Mouse (Mus musculus): ENCODE measurements around the gene Cdh11. TPM values are rescaled to one million over a fixed set of nuclear protein-coding genes. Genes with fewer than 3 reads are reported as not detected.
A peak's percentile ranks its signal among the peaks of the same experiment; 100 is the strongest.

Gene Cdh11
- polyA plus RNA-seq, 1 experiment from 2014 or later, result 200 TPM

DNA sequence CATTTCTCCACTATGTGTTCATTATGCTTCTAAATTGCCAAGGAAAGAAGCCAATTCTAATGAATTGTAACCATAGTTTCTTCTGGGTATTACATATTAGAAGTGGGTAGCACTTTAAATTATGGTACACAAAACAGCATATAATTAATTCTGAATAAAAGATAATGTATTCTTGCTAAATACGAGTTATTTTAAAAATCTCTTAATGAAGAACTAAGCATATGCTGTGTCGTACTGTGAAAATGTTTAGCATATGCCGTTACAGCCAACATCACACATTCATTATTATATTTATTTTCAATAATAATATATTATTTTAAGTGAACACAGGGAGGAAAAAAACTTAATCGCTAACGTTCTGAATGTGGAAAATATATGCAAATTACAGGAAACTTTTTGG lies 31.6 kb downstream of the Cdh11 start:
- no peak overlapping the region for H3K4me2 ChIP-seq
- 89% methylated on average over 5 of the region's 5 CpGs for WGBS
- no peak overlapping the region for H3K4me3 ChIP-seq (replicated peaks)
- H3K27ac ChIP-seq, result no peak overlapping the region
- no peaks in the 10 kb centered on the region for H3K27me3 ChIP-seq
- no peak overlapping the region for H3K9ac ChIP-seq (replicated peaks)
- no peaks in the 10 kb centered on the region for H3K9me3 ChIP-seq
- H3K4me1 ChIP-seq (replicated peaks), result peaks cover 2% of the 10 kb centered on the region; the same call in 1 of the 2 replicates
- H3K36me3 ChIP-seq, result peaks cover 54% of the 10 kb centered on the region
- no peak for ATAC-seq (ENCODE audit: insufficient number of reproducible peaks, insufficient read depth, low FRiP score, low TSS enrichment, low read depth)

DNA sequence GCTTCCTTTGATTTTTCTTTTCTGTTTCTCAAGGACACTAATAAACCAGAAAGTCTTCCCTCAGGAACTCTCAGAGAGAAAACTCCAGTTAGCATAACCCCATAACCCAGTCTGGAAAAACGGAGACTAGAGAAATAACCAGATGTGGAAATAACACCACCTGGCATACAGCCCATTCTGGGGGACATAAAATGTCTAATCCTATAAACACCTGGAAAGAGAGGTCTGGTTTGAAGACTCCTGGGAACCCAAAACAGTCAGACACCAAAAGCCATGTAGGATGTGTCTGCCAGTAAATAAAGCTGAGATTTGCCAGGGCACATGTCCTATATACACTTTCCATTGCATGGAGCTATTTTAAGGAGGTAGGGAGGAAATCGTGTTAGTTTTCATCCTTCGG lies 42.5 kb downstream of the Cdh11 start:
- no peak overlapping the region for H3K4me3 ChIP-seq (replicated peaks)
- no peaks in the 10 kb centered on the region for H3K27me3 ChIP-seq
- H3K36me3 ChIP-seq, result peaks cover 30% of the 10 kb centered on the region
- no peaks in the 10 kb centered on the region for H3K9me3 ChIP-seq
- WGBS, result 34% methylated on average over 3 of the region's 3 CpGs
- no peak overlapping the region for H3K9ac ChIP-seq (replicated peaks)
- ATAC-seq (ENCODE audit: insufficient number of reproducible peaks, insufficient read depth, low FRiP score, low TSS enrichment, low read depth), result peak; percentile 88
- no peak overlapping the region for H3K27ac ChIP-seq
- H3K4me2 ChIP-seq, result no peak overlapping the region
- H3K4me1 ChIP-seq (replicated peaks), result peaks cover 55% of the 10 kb centered on the region

DNA sequence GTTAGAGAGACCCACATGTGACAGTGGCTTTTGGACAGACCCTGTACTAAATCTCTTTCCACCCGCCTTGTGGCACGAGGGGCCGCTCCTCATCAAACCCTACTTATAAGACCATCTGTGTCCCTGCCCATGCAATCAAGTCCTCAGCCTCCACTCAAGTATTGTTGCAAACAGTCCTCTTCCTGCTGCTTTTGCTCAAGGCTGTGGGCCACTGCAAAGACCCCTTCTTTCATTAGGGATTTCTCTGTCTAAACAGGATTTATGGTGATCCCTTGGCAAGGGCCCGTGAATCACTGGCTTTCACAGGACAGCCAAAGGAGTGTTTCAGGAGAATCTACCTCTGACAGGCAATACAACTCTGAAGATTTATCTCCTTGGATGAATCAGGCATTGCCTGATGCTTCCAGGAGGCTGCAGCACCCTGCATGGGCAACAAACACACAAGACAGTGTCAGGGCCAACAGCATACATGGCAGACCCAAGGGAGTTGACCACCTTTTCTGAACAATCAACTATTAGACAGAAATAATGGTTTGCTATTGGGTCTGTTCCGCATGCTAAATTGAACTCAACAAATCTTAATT lies 43.3 kb downstream of the Cdh11 start:
- ATAC-seq (ENCODE audit: insufficient number of reproducible peaks, insufficient read depth, low FRiP score, low TSS enrichment, low read depth), result no peak
- Histone ChIP-seq H3K36me3 (peaks cover 35% of the 10 kb centered on the region), H3K4me3 (replicated peaks) (no peak overlapping the region), H3K4me1 (replicated peaks) (peaks cover 58% of the 10 kb centered on the region), H3K27ac (peak overlapping the region; percentile 53), H3K9ac (replicated peaks) (no peak overlapping the region), H3K27me3 (no peaks in the 10 kb centered on the region), H3K9me3 (no peaks in the 10 kb centered on the region), H3K4me2 (peak overlapping the region; percentile 9; the same call in 1 of the 2 replicates)
- 46% methylated on average over 5 of the region's 5 CpGs for WGBS

DNA sequence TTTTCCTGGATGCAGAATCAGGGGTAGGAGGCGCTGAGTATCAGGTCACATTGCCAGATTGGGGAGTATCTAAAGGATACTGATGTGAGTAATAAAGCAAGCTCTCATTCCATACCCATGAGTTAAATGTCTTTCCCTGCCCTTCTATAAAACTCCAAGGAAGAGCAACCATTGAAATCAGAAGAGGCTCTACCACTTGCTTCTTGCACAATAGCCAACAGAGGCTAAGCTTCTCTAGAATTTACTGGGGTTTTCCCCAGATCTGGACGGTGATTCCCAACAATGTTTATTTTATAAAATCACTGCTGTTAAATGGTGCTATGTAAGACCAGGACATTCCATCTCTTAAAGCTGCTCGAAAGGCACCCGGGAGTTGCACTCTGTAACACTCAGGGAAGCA lies 44.5 kb downstream of the Cdh11 start:
- H3K27ac ChIP-seq, result no peak overlapping the region
- no peaks in the 10 kb centered on the region for H3K27me3 ChIP-seq
- no peak for ATAC-seq (ENCODE audit: insufficient number of reproducible peaks, insufficient read depth, low FRiP score, low TSS enrichment, low read depth)
- H3K9ac ChIP-seq (replicated peaks), result no peak overlapping the region
- 75% methylated on average over 4 of the region's 4 CpGs for WGBS
- peaks cover 66% of the 10 kb centered on the region for H3K4me1 ChIP-seq (replicated peaks)
- no peak overlapping the region for H3K4me3 ChIP-seq (replicated peaks)
- H3K4me2 ChIP-seq, result no peak overlapping the region
- peaks cover 35% of the 10 kb centered on the region for H3K36me3 ChIP-seq
- H3K9me3 ChIP-seq, result no peaks in the 10 kb centered on the region

DNA sequence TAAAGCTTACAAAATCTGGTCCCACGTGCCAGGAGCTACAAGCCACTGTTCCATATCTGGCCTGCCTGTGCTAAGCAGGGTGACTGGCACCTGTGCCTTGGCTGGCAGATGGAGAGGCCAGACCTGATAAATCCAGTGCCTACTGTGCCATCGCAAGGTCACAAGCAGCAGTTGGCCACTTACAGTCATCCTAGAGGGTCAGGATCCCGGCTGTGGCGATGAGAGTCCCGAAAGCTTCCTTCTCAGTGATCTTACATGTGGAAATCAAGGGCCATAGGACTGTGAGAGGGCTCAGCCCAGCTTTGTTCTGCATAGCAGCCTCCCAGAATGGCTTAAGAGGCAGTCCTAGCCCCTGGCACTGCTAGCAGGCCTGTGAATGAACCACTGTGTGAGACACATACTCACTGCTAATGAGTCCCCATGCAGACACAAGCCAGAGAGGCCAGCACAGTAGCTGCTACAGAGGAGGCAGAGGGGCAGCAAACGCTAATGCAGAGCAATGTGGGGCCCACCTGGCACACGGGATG lies 46.4 kb downstream of the Cdh11 start:
- Histone ChIP-seq H3K4me1 (replicated peaks) (peaks cover 55% of the 10 kb centered on the region), H3K4me2 (no peak overlapping the region), H3K27me3 (no peaks in the 10 kb centered on the region), H3K27ac (no peak overlapping the region), H3K9ac (replicated peaks) (no peak overlapping the region), H3K36me3 (peaks cover 46% of the 10 kb centered on the region), H3K9me3 (no peaks in the 10 kb centered on the region), H3K4me3 (replicated peaks) (no peak overlapping the region)
- no peak for ATAC-seq (ENCODE audit: insufficient number of reproducible peaks, insufficient read depth, low FRiP score, low TSS enrichment, low read depth)
- WGBS, result 86% methylated on average over 7 of the region's 7 CpGs

DNA sequence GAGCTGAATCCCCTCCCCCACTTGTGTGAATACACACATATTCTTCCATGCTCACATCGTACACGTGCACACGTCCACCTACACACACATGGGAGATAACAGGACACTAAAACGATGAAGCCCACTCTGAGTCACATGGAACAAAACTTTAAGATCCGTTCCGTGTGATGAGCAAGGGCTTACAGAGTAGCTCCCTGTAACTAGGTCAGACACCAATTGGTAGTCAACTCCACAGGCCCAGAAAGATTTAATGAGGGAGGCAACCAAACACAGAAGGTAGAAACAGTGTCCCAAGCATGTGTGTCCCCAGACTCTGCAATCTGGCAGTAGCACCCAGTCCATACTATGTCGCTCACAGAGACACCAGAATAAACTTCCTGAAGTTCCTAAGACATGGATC lies 47.0 kb downstream of the Cdh11 start:
- Histone ChIP-seq H3K27me3 (no peaks in the 10 kb centered on the region), H3K4me2 (no peak overlapping the region), H3K9ac (replicated peaks) (no peak overlapping the region), H3K4me3 (replicated peaks) (no peak overlapping the region), H3K9me3 (no peaks in the 10 kb centered on the region), H3K36me3 (peaks cover 51% of the 10 kb centered on the region), H3K27ac (no peak overlapping the region), H3K4me1 (replicated peaks) (peaks cover 51% of the 10 kb centered on the region)
- no peak; the same call in 1 of the 2 replicates for ATAC-seq (ENCODE audit: insufficient number of reproducible peaks, insufficient read depth, low FRiP score, low TSS enrichment, low read depth)
- WGBS, result 92% methylated on average over 7 of the region's 7 CpGs

DNA sequence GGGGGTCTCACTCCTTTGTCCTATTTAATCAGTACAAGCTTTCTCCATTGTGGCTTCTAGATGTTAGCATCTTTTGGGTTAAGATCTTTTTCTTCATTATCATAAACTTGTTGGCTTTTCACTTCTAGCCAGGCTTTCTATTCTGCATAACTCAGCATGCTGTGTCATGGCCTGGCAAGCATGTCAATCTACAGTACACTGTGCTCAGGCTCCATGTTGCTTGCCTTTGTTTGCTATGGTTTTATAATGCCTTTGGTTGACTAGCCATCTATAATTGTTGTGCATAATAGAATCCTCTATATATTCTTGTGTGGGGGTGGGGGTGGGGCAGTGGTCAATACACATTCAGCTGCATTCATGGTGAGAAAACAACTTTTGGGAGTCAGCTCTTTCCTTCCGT lies 51.0 kb downstream of the Cdh11 start:
- no peak overlapping the region for H3K9ac ChIP-seq (replicated peaks)
- no peak overlapping the region for H3K4me3 ChIP-seq (replicated peaks)
- no peaks in the 10 kb centered on the region for H3K9me3 ChIP-seq
- no peak overlapping the region for H3K27ac ChIP-seq
- no peak for ATAC-seq (ENCODE audit: insufficient number of reproducible peaks, insufficient read depth, low FRiP score, low TSS enrichment, low read depth)
- no peak overlapping the region for H3K4me2 ChIP-seq
- peaks cover 57% of the 10 kb centered on the region for H3K36me3 ChIP-seq
- no peaks in the 10 kb centered on the region for H3K27me3 ChIP-seq
- H3K4me1 ChIP-seq (replicated peaks), result peaks cover 20% of the 10 kb centered on the region
- WGBS, result 91% methylated on average over 1 of the region's 1 CpGs

DNA sequence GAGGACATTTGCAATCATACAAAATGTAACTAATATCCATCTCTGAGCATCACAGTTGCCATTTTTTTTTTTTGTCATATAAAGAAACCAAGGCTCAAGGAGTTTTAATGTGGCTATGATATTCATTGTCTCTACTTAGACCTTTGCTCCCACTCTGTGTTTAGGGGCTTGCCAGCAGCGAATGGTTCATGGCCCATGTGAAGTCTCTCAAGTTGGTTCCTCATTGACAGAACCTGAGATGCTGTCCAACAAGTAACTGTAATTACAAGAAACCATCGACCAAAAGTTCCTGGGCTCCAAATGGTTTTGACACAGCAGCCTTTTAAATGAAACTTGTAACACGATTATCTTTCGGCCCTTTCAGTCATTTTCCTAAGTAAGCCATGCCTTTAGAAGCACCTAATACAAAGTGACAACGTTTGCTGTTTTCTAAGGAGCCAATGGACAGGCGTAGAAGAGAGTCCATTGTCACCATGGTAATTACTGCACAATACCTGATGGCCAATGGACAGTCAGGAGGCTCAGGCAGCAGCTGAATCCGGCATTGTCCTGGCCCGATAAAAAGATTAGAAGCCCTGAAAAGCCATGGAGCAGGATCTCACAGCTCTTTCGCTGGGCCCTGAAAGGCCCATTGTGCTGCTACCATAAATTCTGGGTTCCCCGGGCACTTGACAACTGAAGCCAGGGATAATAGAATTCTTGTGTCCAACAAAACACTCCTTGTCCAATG lies 59.1 kb downstream of the Cdh11 start:
- Histone ChIP-seq H3K9me3 (no peaks in the 10 kb centered on the region), H3K9ac (replicated peaks) (no peak overlapping the region), H3K27me3 (no peaks in the 10 kb centered on the region), H3K36me3 (peaks cover 21% of the 10 kb centered on the region), H3K4me2 (no peak overlapping the region), H3K4me3 (replicated peaks) (no peak overlapping the region), H3K4me1 (replicated peaks) (no peaks in the 10 kb centered on the region), H3K27ac (no peak overlapping the region)
- no peak for ATAC-seq (ENCODE audit: insufficient number of reproducible peaks, insufficient read depth, low FRiP score, low TSS enrichment, low read depth)
- 84% methylated on average over 10 of the region's 10 CpGs for WGBS

DNA sequence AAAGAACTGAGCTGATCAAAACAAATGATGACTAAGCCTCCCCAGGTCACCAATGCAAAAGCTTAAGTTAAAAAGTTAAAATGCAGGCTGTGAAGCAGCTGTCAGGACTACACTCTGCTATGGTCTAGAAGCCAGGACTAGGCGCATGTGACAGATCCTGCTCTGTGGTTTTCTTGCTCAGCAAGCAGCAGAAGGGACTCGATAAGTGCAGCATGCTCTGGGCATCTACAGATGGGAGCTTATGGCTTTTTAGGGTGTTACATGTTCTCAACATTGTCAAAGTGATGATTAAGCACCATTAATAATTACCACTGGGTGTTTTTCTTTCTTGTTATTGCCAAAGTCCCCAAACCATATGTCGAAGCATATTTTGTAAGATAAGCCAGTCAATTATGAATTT lies 59.9 kb downstream of the Cdh11 start:
- H3K27ac ChIP-seq, result no peak overlapping the region
- H3K4me3 ChIP-seq (replicated peaks), result no peak overlapping the region
- no peak overlapping the region for H3K4me2 ChIP-seq
- ATAC-seq (ENCODE audit: insufficient number of reproducible peaks, insufficient read depth, low FRiP score, low TSS enrichment, low read depth), result no peak
- no peaks in the 10 kb centered on the region for H3K9me3 ChIP-seq
- no peak overlapping the region for H3K9ac ChIP-seq (replicated peaks)
- whole genome bisulfite sequencing, result 88% methylated on average over 3 of the region's 3 CpGs
- H3K27me3 ChIP-seq, result no peaks in the 10 kb centered on the region
- H3K36me3 ChIP-seq, result peaks cover 17% of the 10 kb centered on the region
- H3K4me1 ChIP-seq (replicated peaks), result no peaks in the 10 kb centered on the region

DNA sequence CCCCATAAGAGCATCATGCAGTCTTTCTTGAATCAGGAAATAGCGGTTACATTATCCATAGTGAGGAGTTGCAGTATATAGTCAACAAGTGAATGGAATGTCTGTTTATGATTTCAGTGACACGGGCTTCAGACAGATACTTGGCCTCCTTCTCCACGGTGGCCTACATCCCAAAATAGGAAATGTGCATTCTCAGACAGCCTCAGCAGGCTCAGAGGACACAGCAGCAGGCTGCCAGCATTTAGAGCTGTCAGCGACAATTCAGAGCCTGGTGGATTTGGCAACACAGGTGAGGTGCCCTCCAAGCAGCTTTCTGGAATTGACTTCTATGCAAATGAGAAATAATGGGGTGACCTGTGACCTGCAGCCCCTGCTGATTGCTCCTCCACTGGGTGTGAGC lies 69.5 kb downstream of the Cdh11 start:
- Histone ChIP-seq H3K4me1 (replicated peaks) (no peaks in the 10 kb centered on the region), H3K27me3 (no peaks in the 10 kb centered on the region), H3K27ac (no peak overlapping the region), H3K36me3 (peaks cover 94% of the 10 kb centered on the region), H3K4me3 (replicated peaks) (no peak overlapping the region), H3K9ac (replicated peaks) (no peak overlapping the region), H3K9me3 (no peaks in the 10 kb centered on the region), H3K4me2 (no peak overlapping the region)
- 73% methylated on average over 4 of the region's 4 CpGs for WGBS
- no peak for ATAC-seq (ENCODE audit: insufficient number of reproducible peaks, insufficient read depth, low FRiP score, low TSS enrichment, low read depth)

DNA sequence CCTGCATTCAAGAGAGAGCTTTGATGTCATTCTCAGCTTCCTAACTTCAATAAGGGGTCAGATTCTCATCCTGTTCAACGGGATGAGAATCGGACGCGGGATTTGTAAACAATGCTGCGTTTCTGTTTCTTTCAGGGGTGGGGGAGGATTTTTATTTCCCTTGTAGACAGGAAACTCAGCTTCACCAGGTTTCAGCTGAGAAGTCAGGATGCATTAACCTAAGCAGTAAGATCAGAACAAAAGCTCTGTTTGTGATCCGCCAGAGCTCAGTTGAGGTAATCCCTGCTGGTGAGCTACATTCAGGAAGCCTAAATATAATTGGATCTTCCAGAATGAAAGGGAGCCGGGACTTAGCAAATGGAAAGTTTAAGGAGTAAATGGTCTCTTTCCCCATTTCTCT lies 78.1 kb downstream of the Cdh11 start:
- peaks cover 71% of the 10 kb centered on the region for H3K36me3 ChIP-seq
- H3K27me3 ChIP-seq, result no peaks in the 10 kb centered on the region
- H3K4me1 ChIP-seq (replicated peaks), result peaks cover 4% of the 10 kb centered on the region
- H3K4me2 ChIP-seq, result no peak overlapping the region
- no peak overlapping the region for H3K9ac ChIP-seq (replicated peaks)
- no peaks in the 10 kb centered on the region for H3K9me3 ChIP-seq
- H3K4me3 ChIP-seq (replicated peaks), result no peak overlapping the region
- ATAC-seq (ENCODE audit: insufficient number of reproducible peaks, insufficient read depth, low FRiP score, low TSS enrichment, low read depth), result no peak
- H3K27ac ChIP-seq, result no peak overlapping the region
- 37% methylated on average over 7 of the region's 7 CpGs for WGBS
